Mouse (Mus musculus) right cerebral cortex, postnatal 36 days (tissue): ENCODE measurements around the gene Ssxb1.
"Not testable (repeated sequence)": the region's sequence is repeated elsewhere in the genome, so short reads cannot be mapped to it uniquely, and the experiment has no call there.

Source experiments
- DNase-seq, 2 experiments: peaks; one replicate each; pipeline ENCODE4 v3.0.0; 2022; ENCODE audit warnings: low spot score in 2 of 2, mixed read lengths in 1 of 2

Ssxb1 gene

GRCm38 (mm10) chrX:8413005-8413404 is at the start of gene Ssxb1:
TSS of gene Ssxb1 (plus strand) at chrX:8413305.
- DNase-seq: not testable (repeated sequence)

GRCm38 (mm10) chrX:8366678-8367077 is 46.4 kb upstream of the Ssxb1 start, which contains the start of gene Ssxb9:
TSS of gene Ssxb9 (plus strand) at chrX:8366978.
- DNase-seq: not testable (repeated sequence)

GRCm38 (mm10) chrX:8461626-8462025 is 48.5 kb downstream of the Ssxb1 start, which contains the start of gene Ssxb2:
TSS of gene Ssxb2 (minus strand) at chrX:8461726.
- not testable (repeated sequence) for DNase-seq
